Mouse (Mus musculus) embryonic facial prominence, embryonic 11.5 days (tissue): ENCODE results near the gene Mif. TPM values are rescaled to one million over a fixed set of nuclear protein-coding genes. Genes with fewer than 3 reads are reported as not detected.

ENCODE experiments used
- ATAC-seq: fragments of 200-750 bp; cut with Nextera tagmentation; replicated peaks from 2 replicates; pipeline ENCODE4 v1.8.0; 2017; ENCODE audit warnings: low read depth; ENCODE audit not compliant: insufficient number of reproducible peaks, low FRiP score, low TSS enrichment
- DNase-seq: peaks from one replicate; pipeline ENCODE4 v3.0.0-alpha.2; 2015; ENCODE audit warnings: low spot score
- H3K27ac ChIP-seq: fragments of 300-500 bp; sonication (generic); replicated peaks from 2 replicates; pipeline ENCODE4 v1.5.1; 2014; ENCODE audit warnings: mild to moderate bottlenecking, low read depth, low read length, control low read depth
- H3K27me3 ChIP-seq: fragments of 300-500 bp; sonication (generic); 2 replicates; pipeline ENCODE4 v1.6.1; 2014; ENCODE audit warnings: mild to moderate bottlenecking, low read length, moderate library complexity, mixed read lengths; ENCODE audit not compliant: control insufficient read depth, insufficient read depth
- H3K36me3 ChIP-seq: fragments of 300-500 bp; sonication (generic); replicated peaks from 2 replicates; pipeline ENCODE4 v1.6.1; 2014; ENCODE audit warnings: low read depth, mild to moderate bottlenecking, low read length, moderate library complexity, mixed read lengths; ENCODE audit not compliant: control insufficient read depth, insufficient read depth
- H3K4me1 ChIP-seq: fragments of 300-500 bp; sonication (generic); 2 replicates; pipeline ENCODE4 v1.6.1; 2014; ENCODE audit warnings: low read length, mixed read lengths; ENCODE audit not compliant: control insufficient read depth, insufficient read depth
- H3K4me2 ChIP-seq: fragments of 300-500 bp; sonication (generic); 2 replicates; pipeline ENCODE4 v1.6.1; 2014; ENCODE audit warnings: low read depth, mild to moderate bottlenecking, control low read depth, low read length, moderate library complexity
- H3K4me3 ChIP-seq: fragments of 300-500 bp; sonication (generic); 2 replicates; pipeline ENCODE4 v1.5.1; 2014; ENCODE audit warnings: low read depth, low read length, control low read depth
- H3K9ac ChIP-seq: fragments of 300-500 bp; sonication (generic); replicated peaks from 2 replicates; pipeline ENCODE4 v1.6.1; 2014; ENCODE audit warnings: mild to moderate bottlenecking, control low read depth, low read length
- H3K9me3 ChIP-seq: fragments of 300-500 bp; sonication (generic); replicated peaks from 2 replicates; pipeline ENCODE4 v1.6.1; 2016; ENCODE audit warnings: mild to moderate bottlenecking, low read length, inconsistent platforms, mixed read lengths; ENCODE audit not compliant: control insufficient read depth
- WGBS: fragments of 180-500 bp; shearing (Covaris S2); extraction: QIAGEN DNeasy Blood & Tissue Kit; methylation state at CpG from one replicate; pipeline ENCODE4 v1.1.7; 2014; 5-methylcytosine and 5-hydroxymethylcytosine counted together
- polyA plus RNA-seq: library from polyadenylated mRNA; unstranded; fragments of >200 nt; fragmentation: Nextera tagmentation; extraction: Ambion mirVana; gene quantifications from 2 replicates; pipeline ENCODE4 v1.2.1, GENCODE M21; 2014

Gene Mif
- polyA plus RNA-seq, 1 experiment from 2014 or later = 1,991 TPM

GRCm38 (mm10) chr10:75823782-75824181 lies 36.3 kb downstream of the Mif start:
- no peak overlapping the region for H3K4me2 ChIP-seq

GRCm38 (mm10) chr10:75822443-75822842 lies 37.6 kb downstream of the Mif start, which contains the start of gene Gstt4:
Gene Gstt4 (minus strand): TSS chr10:75822543.
- ATAC-seq (no peak), DNase-seq (no peak)
- no peak within 1 kb of the TSS for H3K9ac ChIP-seq
- H3K4me1 ChIP-seq = no peaks in the 10 kb centered on the region
- no peak within 1 kb of the TSS for H3K27ac ChIP-seq
- no peaks in the 10 kb centered on the region for H3K27me3 ChIP-seq
- no peaks in the 10 kb centered on the region for H3K9me3 ChIP-seq
- 84% methylated on average over 2 of the region's 2 CpGs for WGBS
- H3K36me3 ChIP-seq = no peaks in the 10 kb centered on the region
- H3K4me3 ChIP-seq = no peak within 1 kb of the TSS
- H3K4me2 ChIP-seq = no peak within 1 kb of the TSS

More at GRCm38 (mm10) chr10:75823782-75824181, 36.3 kb downstream of the Mif start:
- WGBS = 88% methylated on average over 1 of the region's 1 CpGs
- no peak overlapping the region for H3K4me3 ChIP-seq
- H3K27me3 ChIP-seq = no peaks in the 10 kb centered on the region
- no peak overlapping the region for H3K27ac ChIP-seq
- H3K4me1 ChIP-seq = no peaks in the 10 kb centered on the region
- no peak overlapping the region for H3K9ac ChIP-seq
- no peak for ATAC-seq
- no peaks in the 10 kb centered on the region for H3K36me3 ChIP-seq
- DNase-seq = no peak
- H3K9me3 ChIP-seq = no peaks in the 10 kb centered on the region

- no peak overlapping the region for H3K4me3 ChIP-seq
- no peaks in the 10 kb centered on the region for H3K36me3 ChIP-seq
- no peak overlapping the region for H3K4me2 ChIP-seq
- H3K9ac ChIP-seq = no peak overlapping the region
- no peak overlapping the region for H3K27ac ChIP-seq
- ATAC-seq (no peak), DNase-seq (no peak)
- no peaks in the 10 kb centered on the region for H3K9me3 ChIP-seq
- no peaks in the 10 kb centered on the region for H3K27me3 ChIP-seq
- WGBS = 84% methylated on average over 5 of the region's 5 CpGs
- H3K4me1 ChIP-seq = no peaks in the 10 kb centered on the region
These were observed 40.2 kb downstream of the Mif start for GRCm38 (mm10) chr10:75819882-75820281.

- 64% methylated on average over 10 of the region's 10 CpGs for WGBS
- Histone ChIP-seq H3K4me3 (no peak overlapping the region), H3K27me3 (no peaks in the 10 kb centered on the region), H3K4me1 (no peaks in the 10 kb centered on the region), H3K27ac (no peak overlapping the region), H3K9me3 (no peaks in the 10 kb centered on the region), H3K4me2 (no peak overlapping the region), H3K36me3 (no peaks in the 10 kb centered on the region), H3K9ac (no peak overlapping the region)
- ATAC-seq (no peak), DNase-seq (no peak)
These were observed 41.4 kb downstream of the Mif start for GRCm38 (mm10) chr10:75818641-75819040.

Other genes with a start within 250 kb of the Mif start
- 1.6 and 1.9 TPM in 2 replicates for gene Susd2, start 216.2 kb downstream of the Mif start, polyA plus RNA-seq
- 21.7 and 22.3 TPM in 2 replicates for gene Cabin1, start 95.9 kb downstream of the Mif start, polyA plus RNA-seq
- gene Ddt, start 86.8 kb downstream of the Mif start, polyA plus RNA-seq = 92.0 and 103 TPM in 2 replicates
- not detected in 2 replicates for gene Gm20441, start 79.3 kb downstream of the Mif start, polyA plus RNA-seq
- gene Gstt3, start 78.8 kb downstream of the Mif start, polyA plus RNA-seq = 5.9 and 7.8 TPM in 2 replicates
- 6.9 and 7.6 TPM in 2 replicates for gene Gstt1, start 61.7 kb downstream of the Mif start, polyA plus RNA-seq
- gene Gstt4, start 37.7 kb downstream of the Mif start, polyA plus RNA-seq = not detected in 2 replicates
- gene Gstt2, start 22.8 kb downstream of the Mif start, polyA plus RNA-seq = 8.8 and 12.7 TPM in 2 replicates
- 2.3 and 3.7 TPM in 2 replicates for gene Derl3, start 33.2 kb upstream of the Mif start, polyA plus RNA-seq
- gene Smarcb1, start 61.4 kb upstream of the Mif start, polyA plus RNA-seq = 236 and 250 TPM in 2 replicates
- 8.7 and 8.8 TPM in 2 replicates for gene Chchd10, start 72.9 kb upstream of the Mif start, polyA plus RNA-seq
- 56.1 and 71.9 TPM in 2 replicates for gene Mmp11, start 76.3 kb upstream of the Mif start, polyA plus RNA-seq
- gene Gm867, start 80.4 kb upstream of the Mif start, polyA plus RNA-seq = 0.29 and 0.62 TPM in 2 replicates
- 1.1 TPM in 1 of 2 replicates, not detected in the other for gene Vpreb3, start 82.8 kb upstream of the Mif start, polyA plus RNA-seq
- gene Gm5134, start 94.3 kb upstream of the Mif start, polyA plus RNA-seq = not detected in 2 replicates
- 37.2 and 37.9 TPM in 2 replicates for gene Zfp280b, start 172.4 kb upstream of the Mif start, polyA plus RNA-seq